Mouse (Mus musculus) retina, postnatal 1 day (tissue): Measurements from ENCODE around the gene Slc25a24.

Experiments
- DNase-seq: peaks from one replicate; pipeline ENCODE4 v3.0.0-alpha.2; 2012

Slc25a24 gene

GRCm38 (mm10) chr3:109171070-109171778 is 48.3 kb downstream of the Slc25a24 start:
- DNase-seq: peak; percentile 76

GRCm38 (mm10) chr3:109174394-109174793 is 51.4 kb downstream of the Slc25a24 start:
- DNase-seq: no peak

- DNase-seq: no peak
Measured at GRCm38 (mm10) chr3:109178705-109179104, 55.8 kb downstream of the Slc25a24 start.

GRCm38 (mm10) chr3:109179528-109180076 is 56.7 kb downstream of the Slc25a24 start:
- DNase-seq: no peak

GRCm38 (mm10) chr3:109196166-109196565 is 73.2 kb downstream of the Slc25a24 start:
- DNase-seq: no peak

- DNase-seq: no peak
Measured at GRCm38 (mm10) chr3:109199280-109199679, 76.3 kb downstream of the Slc25a24 start.

GRCm38 (mm10) chr3:109212322-109212721 is 89.4 kb downstream of the Slc25a24 start:
- no peak for DNase-seq

- DNase-seq: no peak
Measured at GRCm38 (mm10) chr3:109216352-109216751, 93.4 kb downstream of the Slc25a24 start.
